Mouse (Mus musculus) kidney, postnatal 25 days (tissue): ENCODE results near the gene Sox10.

ENCODE experiments used
- DNase-seq, 2 experiments: peaks; one replicate each; pipeline ENCODE4 v3.0.0; 2021; ENCODE audit warnings: mixed read lengths in 2 of 2

Gene Sox10

DNA sequence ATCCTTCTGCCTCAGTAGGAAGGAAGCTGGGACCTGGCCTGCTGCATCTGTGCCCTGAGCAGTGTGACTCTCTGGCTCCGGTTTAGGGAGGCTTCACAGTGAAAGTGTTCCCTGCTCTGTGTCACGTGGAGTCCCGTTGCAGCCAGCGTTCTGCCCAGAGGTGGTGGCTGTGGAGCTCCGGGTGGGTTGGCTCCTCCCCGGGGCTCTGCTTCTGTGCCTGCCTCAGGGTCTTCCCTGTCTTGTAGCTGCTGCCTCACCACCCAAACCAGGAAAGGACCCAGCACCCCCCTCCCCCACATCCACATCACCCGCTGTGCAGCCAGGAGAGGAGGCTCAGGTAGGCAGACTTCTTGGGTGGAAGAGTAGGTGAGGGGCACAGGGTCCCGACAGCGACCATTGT lies 45.5 kb downstream of the Sox10 start:
- no peak for DNase-seq

DNA sequence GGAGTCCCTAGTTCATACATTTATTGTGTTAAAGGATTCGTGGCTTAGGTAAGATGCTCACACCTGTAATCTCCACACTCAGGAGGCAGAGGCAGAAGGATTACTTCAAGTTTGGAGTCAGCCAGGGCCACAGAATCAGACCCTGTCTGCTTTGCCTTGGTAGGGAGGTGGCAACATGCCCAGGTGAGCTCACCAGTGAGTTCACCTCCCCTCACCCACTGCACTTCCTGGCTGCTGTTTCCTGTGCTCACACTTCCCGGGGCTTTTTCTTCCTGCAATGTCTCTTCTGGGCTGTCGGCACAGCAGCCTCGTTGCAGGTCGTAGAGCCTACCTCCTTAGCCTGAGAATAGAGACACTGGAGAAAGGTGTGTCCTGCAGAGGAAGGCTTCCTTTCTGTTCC lies 49.8 kb downstream of the Sox10 start:
- peak in 1 of 2 experiments; percentile 46 for DNase-seq

- peak; percentile 71 for DNase-seq
Measured at GRCm38 (mm10) chr15:79111774-79112173, 53.3 kb downstream of the Sox10 start.

GRCm38 (mm10) chr15:79110528-79110927 lies 54.5 kb downstream of the Sox10 start:
- DNase-seq, result no peak

- no peak for DNase-seq
Measured at GRCm38 (mm10) chr15:79110031-79110430, 55.0 kb downstream of the Sox10 start.

- DNase-seq, result peak in 1 of 2 experiments; percentile 45
Measured at GRCm38 (mm10) chr15:79109321-79109934, 55.6 kb downstream of the Sox10 start.

GRCm38 (mm10) chr15:79108421-79109320 lies 56.4 kb downstream of the Sox10 start, which contains the start of gene Micall1:
Gene Micall1, plus strand, starts transcription at chr15:79108898.
- DNase-seq, result peak; percentile 78 to 92

GRCm38 (mm10) chr15:79107966-79108365 lies 57.1 kb downstream of the Sox10 start:
- DNase-seq, result no peak

DNA sequence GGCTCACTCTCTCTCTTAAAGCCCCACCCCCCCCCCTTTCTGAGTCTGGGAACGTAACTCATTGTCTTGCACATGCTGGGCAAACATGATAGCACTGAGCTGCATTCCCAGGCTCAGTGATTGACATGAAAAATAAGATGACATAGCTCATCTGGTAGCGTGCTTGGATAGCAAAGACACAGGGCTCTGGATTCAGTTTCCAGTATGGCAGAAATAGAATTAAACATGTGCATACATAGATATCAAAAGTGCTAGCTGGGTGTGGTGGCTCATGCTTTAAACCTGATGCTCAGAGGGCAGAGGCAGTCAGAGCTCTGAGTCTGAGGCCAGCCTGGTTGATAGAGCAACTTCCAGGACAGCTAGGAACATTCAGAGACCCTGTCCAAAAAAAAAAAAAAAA lies 59.2 kb downstream of the Sox10 start:
- no peak for DNase-seq
